Mouse (Mus musculus): ENCODE measurements around the gene Ccdc6. TPM values are rescaled to one million over a fixed set of nuclear protein-coding genes. Genes with fewer than 3 reads are reported as not detected.
"Not testable (repeated sequence)": the region's sequence is repeated elsewhere in the genome, so short reads cannot be mapped to it uniquely, and the experiment has no call there.

The Ccdc6 gene
- polyA plus RNA-seq, 1 experiment from 2014 or later, result 13.8 TPM

DNA sequence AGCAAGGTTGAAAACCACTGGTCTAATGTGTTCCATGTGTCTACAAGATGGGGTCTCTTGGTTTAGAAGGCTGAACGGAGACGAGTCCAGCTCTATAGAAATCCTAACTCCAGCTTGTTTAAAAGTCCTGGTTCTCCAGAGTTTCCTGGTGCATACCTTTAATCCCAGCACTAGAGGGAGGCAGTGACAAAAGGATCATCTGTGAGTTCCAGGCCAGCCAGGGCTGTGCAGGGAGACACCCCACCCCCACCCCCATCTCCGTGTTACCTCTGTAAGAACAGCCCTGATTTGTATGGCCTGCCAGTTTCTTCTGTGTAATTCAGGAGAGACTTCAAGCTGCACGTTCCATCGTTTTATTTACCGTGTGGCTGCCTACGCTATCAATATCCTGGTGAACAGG lies 98.9 kb downstream of the Ccdc6 start:
- Histone ChIP-seq H3K9ac (no peak overlapping the region), H3K9me3 (replicated peaks) (no peaks in the 10 kb centered on the region), H3K4me2 (no peak overlapping the region), H3K27me3 (no peaks in the 10 kb centered on the region), H3K4me1 (replicated peaks) (0 out of 2 replicates have a peak, but pooled peaks cover 3% of the 10 kb centered on the region), H3K36me3 (peaks cover 19% of the 10 kb centered on the region), H3K4me3 (no peak overlapping the region), H3K27ac (no peak overlapping the region)
- 55% methylated on average over 7 of the region's 7 CpGs for WGBS
- no peak for ATAC-seq (replicated peaks; ENCODE audit: insufficient number of reproducible peaks, insufficient read depth, low FRiP score, low read depth)

DNA sequence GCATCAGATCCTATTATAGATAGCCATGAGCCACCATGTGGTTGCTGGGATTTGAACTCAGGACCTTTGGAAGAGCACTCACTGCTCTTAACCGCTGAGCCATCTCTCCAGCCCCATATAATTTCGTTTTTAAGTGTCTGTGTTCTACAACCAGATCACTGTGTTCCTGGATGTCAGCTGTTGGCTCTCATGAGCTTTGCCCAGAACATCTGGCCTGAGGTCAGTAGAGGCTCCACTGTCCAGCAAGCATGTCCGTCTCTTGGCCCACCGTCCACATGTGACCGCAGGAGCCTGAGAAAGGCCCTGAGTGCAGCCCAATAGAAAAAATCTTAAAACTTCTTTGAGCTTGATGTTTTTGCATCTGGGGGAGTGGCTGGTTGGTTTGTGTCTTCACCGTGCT lies 99.7 kb downstream of the Ccdc6 start:
- Histone ChIP-seq H3K9me3 (replicated peaks) (no peaks in the 10 kb centered on the region), H3K4me1 (replicated peaks) (0 out of 2 replicates have a peak, but pooled peaks cover 3% of the 10 kb centered on the region), H3K27me3 (no peaks in the 10 kb centered on the region), H3K27ac (no peak overlapping the region), H3K36me3 (peaks cover 12% of the 10 kb centered on the region), H3K9ac (no peak overlapping the region), H3K4me3 (no peak overlapping the region), H3K4me2 (no peak overlapping the region)
- 83% methylated on average over 6 of the region's 6 CpGs for WGBS
- no peak for ATAC-seq (replicated peaks; ENCODE audit: insufficient number of reproducible peaks, insufficient read depth, low FRiP score, low read depth)

DNA sequence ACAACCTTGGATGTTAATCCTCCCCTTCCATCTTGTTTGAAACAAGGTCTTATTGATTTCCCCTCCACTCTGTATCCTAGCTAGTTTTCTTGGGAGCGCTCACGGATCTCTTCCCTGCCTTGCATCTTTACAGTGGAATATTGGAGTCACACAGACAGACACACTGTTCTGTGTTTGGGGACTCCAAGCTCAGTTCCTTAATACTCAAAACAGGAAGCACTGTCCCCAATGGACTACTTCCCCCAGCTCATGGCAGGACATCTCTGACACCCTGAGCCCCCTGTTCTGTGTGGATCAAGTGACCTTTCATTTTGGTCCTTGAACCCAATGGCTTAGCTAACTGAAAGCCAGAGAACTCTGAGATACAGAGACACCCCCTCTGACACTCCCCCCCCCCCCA lies 100.7 kb downstream of the Ccdc6 start:
- Histone ChIP-seq H3K27ac (no peak overlapping the region), H3K4me1 (replicated peaks) (0 out of 2 replicates have a peak, but pooled peaks cover 3% of the 10 kb centered on the region), H3K4me2 (no peak overlapping the region), H3K4me3 (no peak overlapping the region), H3K27me3 (no peaks in the 10 kb centered on the region), H3K9me3 (replicated peaks) (no peaks in the 10 kb centered on the region), H3K36me3 (peaks cover 3% of the 10 kb centered on the region), H3K9ac (no peak overlapping the region)
- 87% methylated on average over 2 of the region's 2 CpGs for WGBS
- ATAC-seq (replicated peaks; ENCODE audit: insufficient number of reproducible peaks, insufficient read depth, low FRiP score, low read depth), result no peak

DNA sequence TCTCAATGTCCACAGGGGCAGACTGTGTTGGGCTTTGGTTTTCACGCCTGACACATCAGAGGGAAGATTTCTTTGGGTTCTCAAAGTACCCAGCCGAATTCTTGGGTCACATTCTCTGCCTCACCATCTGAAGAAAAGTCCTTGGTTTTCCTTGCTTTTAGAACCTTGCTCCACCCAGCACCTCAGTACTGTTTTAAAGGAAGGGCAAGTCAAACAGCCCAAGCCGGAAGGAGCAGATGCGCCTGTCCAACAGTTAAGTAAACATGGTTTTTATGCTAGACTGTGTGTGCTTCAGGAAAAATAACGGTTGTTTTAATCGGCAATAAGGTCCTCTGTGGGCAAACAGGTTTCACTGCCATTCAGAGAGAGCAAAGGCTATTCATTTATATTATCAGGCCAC lies 101.1 kb downstream of the Ccdc6 start:
- ATAC-seq (replicated peaks; ENCODE audit: insufficient number of reproducible peaks, insufficient read depth, low FRiP score, low read depth), result no peak
- no peak overlapping the region for H3K4me3 ChIP-seq
- no peak overlapping the region for H3K4me2 ChIP-seq
- 0 out of 2 replicates have a peak, but pooled peaks cover 3% of the 10 kb centered on the region for H3K4me1 ChIP-seq (replicated peaks)
- H3K27me3 ChIP-seq, result no peaks in the 10 kb centered on the region
- no peak overlapping the region for H3K9ac ChIP-seq
- no peaks in the 10 kb centered on the region for H3K36me3 ChIP-seq
- no peaks in the 10 kb centered on the region for H3K9me3 ChIP-seq (replicated peaks)
- WGBS, result 70% methylated on average over 6 of the region's 6 CpGs
- H3K27ac ChIP-seq, result no peak overlapping the region

DNA sequence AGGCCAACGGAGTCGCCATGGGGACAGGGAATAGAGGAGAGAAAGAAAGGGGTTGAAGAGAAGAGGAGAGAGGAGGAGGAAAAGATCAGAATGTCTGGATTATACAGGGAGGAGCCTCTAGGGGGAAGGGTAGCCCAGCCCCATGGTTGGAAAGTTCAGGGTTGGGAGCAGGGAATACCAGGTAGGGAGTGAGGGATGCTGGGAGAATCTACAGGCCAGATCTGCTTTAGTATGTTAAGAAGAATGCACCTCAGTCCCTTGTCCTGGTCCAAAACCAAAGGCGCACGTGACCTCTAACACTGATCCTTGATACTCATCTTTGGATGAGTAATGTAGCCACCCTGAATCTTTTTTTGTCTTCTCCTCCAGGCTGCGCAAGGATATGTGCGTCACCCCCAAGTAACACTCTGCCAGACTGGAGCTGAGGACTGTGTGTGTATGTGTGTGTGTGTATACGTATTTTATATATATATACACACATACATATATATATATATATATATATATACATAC lies 102.1 kb downstream of the Ccdc6 start:
- WGBS, result 91% methylated on average over 7 of the region's 7 CpGs
- no peak overlapping the region for H3K4me3 ChIP-seq
- ATAC-seq (replicated peaks; ENCODE audit: insufficient number of reproducible peaks, insufficient read depth, low FRiP score, low read depth), result no peak
- H3K27me3 ChIP-seq, result no peaks in the 10 kb centered on the region
- 0 out of 2 replicates have a peak, but pooled peaks cover 3% of the 10 kb centered on the region for H3K4me1 ChIP-seq (replicated peaks)
- H3K27ac ChIP-seq, result no peak overlapping the region
- H3K9ac ChIP-seq, result no peak overlapping the region
- no peaks in the 10 kb centered on the region for H3K9me3 ChIP-seq (replicated peaks)
- H3K4me2 ChIP-seq, result no peak overlapping the region
- no peaks in the 10 kb centered on the region for H3K36me3 ChIP-seq

DNA sequence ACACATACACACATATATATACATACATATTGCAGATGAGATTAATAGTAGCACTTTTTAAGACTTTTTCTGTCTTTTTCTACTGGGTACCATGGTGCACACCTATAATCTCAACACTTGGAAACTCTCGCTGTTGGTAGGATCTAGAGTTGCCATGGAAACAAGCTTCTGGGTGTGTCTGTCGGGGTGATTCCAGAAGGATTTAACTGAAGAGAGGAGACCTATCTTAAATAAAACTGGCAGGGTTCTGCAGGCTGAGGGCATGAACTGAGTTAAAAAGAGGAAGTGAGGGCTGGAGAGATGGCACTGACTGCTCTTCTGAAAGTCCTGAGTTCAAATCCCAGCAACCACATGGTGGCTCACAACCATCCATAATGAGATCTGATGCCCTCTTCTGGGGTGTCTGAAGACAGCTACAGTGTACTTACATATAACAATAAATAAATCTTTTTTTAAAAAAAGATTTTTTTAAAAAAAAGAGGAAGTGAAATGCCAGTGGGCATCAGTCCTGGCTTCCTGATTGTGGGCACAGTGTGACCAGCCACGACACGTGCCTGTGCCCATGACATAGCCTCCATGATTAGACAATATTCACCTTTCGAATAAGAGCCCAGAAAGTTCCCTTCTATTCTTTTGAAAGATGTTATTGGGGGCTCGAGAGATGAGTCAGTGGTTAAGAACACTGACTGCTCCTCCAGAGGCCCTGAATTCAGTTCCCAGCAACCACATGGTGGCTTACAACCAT lies 102.7 kb downstream of the Ccdc6 start:
- Histone ChIP-seq H3K4me3 (no peak overlapping the region), H3K27me3 (no peaks in the 10 kb centered on the region), H3K4me1 (replicated peaks) (0 out of 2 replicates have a peak, but pooled peaks cover 3% of the 10 kb centered on the region), H3K36me3 (no peaks in the 10 kb centered on the region), H3K4me2 (no peak overlapping the region), H3K27ac (no peak overlapping the region), H3K9me3 (replicated peaks) (no peaks in the 10 kb centered on the region), H3K9ac (no peak overlapping the region)
- WGBS, result 81% methylated on average over 6 of the region's 6 CpGs
- ATAC-seq (replicated peaks; ENCODE audit: insufficient number of reproducible peaks, insufficient read depth, low FRiP score, low read depth), result no peak

DNA sequence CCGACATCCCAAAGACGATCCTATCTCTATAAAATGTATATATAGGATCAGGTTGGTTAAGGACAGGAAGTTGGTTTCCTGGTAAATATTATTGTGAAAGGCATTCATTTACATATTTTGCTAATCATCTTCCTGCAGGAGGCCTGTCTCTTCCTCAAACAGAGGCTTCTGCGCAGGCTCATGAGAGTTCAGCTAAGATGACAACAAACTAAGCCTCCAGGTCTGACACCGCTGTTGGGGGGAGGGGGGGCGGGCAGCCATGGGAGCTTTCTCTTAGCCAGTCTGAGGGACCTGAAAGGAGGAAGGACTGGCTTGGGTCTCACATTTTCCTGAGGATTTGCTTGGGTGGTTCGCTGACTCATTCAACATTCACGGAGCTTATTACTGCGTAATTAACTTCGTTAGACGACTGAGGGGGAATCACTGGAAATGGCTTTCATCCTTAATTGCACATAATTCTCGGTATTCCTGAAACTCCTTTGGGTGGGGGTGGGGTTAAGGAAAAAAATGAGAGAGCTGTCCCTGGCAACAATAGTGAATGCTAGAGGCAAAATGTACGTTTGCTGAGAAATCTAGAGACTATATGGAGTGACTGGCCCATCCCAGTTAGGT lies 104.1 kb downstream of the Ccdc6 start:
- Histone ChIP-seq H3K9me3 (replicated peaks) (no peaks in the 10 kb centered on the region), H3K27ac (no peak overlapping the region), H3K27me3 (no peaks in the 10 kb centered on the region), H3K4me2 (no peak overlapping the region), H3K4me3 (no peak overlapping the region), H3K4me1 (replicated peaks) (peaks cover 4% of the 10 kb centered on the region), H3K9ac (no peak overlapping the region), H3K36me3 (no peaks in the 10 kb centered on the region)
- WGBS, result 72% methylated on average over 12 of the region's 12 CpGs
- no peak for ATAC-seq (replicated peaks; ENCODE audit: insufficient number of reproducible peaks, insufficient read depth, low FRiP score, low read depth)

- Histone ChIP-seq H3K9ac (no peak within 1 kb of the TSS), H3K9me3 (replicated peaks) (no peaks in the 10 kb centered on the region), H3K27me3 (no peaks in the 10 kb centered on the region), H3K4me2 (no peak within 1 kb of the TSS), H3K36me3 (no peaks in the 10 kb centered on the region), H3K4me3 (no peak within 1 kb of the TSS), H3K4me1 (replicated peaks) (peaks cover 4% of the 10 kb centered on the region), H3K27ac (no peak within 1 kb of the TSS)
- no peak; the same call in 1 of the 2 replicates for ATAC-seq (replicated peaks; ENCODE audit: insufficient number of reproducible peaks, insufficient read depth, low FRiP score, low read depth)
- WGBS, result 56% methylated on average over 17 of the region's 17 CpGs
Observed at GRCm38 (mm10) chr10:70204505-70205399, 107.8 kb downstream of the Ccdc6 start, which contains the start of gene Mrln. Gene Mrln, plus strand, starts transcription at chr10:70204664.

DNA sequence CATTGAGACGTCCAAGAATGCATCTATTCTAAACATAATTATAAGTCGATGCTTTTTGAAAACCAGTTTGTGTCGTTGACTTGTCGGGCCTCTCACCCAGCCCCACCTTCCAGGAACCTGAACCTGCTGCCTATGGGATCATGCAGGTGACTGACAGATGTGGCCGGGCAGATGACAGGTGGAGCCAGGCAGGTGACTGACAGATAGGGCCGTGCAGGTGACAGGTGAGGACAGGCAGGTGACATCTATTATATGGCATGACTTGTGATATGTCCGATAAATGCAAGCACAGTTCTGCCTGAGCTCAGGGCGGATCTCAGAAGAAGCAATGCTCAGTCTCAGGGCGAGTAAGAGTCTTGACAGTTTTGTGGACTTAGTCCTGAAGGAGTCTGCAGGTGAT lies 114.4 kb downstream of the Ccdc6 start:
- H3K27ac ChIP-seq, result no peak overlapping the region
- H3K27me3 ChIP-seq, result no peaks in the 10 kb centered on the region
- H3K4me2 ChIP-seq, result no peak overlapping the region
- no peaks in the 10 kb centered on the region for H3K36me3 ChIP-seq
- no peaks in the 10 kb centered on the region for H3K4me1 ChIP-seq (replicated peaks)
- H3K4me3 ChIP-seq, result no peak overlapping the region
- H3K9me3 ChIP-seq (replicated peaks), result no peaks in the 10 kb centered on the region
- no peak overlapping the region for H3K9ac ChIP-seq
- ATAC-seq (replicated peaks; ENCODE audit: insufficient number of reproducible peaks, insufficient read depth, low FRiP score, low read depth), result no peak
- 79% methylated on average over 9 of the region's 9 CpGs for WGBS

DNA sequence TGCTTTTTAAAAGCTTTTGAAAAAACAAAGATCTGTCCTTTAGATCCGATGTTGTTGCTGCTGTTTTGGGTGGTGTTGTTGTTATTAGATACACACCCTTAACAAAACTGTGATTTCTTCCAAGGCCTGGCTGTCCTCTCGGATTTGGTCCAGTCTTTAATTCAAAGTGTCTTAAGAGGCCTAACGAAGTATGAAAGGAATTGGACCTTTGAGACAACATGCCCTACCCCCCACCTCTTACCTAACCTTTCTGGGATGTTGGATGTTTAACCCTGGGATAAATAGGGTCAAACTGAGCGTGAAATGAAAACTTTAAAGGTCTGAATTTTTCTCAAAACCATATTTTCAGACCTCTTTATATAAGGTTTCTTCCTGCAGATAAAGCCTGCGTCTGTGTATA lies 124.0 kb downstream of the Ccdc6 start:
- Histone ChIP-seq H3K9me3 (replicated peaks) (no peaks in the 10 kb centered on the region), H3K27ac (no peak overlapping the region), H3K27me3 (no peaks in the 10 kb centered on the region), H3K4me3 (no peak overlapping the region), H3K4me2 (no peak overlapping the region), H3K36me3 (no peaks in the 10 kb centered on the region), H3K9ac (no peak overlapping the region), H3K4me1 (replicated peaks) (no peaks in the 10 kb centered on the region)
- 76% methylated on average over 5 of the region's 5 CpGs for WGBS
- no peak for ATAC-seq (replicated peaks; ENCODE audit: insufficient number of reproducible peaks, insufficient read depth, low FRiP score, low read depth)

DNA sequence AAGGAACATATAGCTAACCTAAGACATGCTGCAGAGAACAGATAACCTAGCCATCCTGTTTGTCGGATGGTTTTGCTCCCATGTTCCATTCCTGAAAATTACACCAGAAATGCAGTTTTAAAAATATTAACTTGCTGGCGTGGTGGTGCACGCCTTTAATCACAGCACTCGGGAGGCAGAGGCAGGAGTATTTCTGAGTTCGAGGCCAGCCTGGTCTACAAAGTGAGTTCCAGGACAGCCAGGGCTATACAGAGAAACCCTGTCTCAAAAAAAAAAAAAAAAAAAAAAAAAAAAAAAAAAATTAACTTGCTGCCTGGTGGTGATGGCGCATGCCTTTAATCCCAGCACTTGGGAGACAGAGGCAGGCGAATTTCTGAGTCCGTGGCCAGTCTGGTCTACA lies 125.3 kb downstream of the Ccdc6 start:
- not testable (repeated sequence) for H3K9me3 ChIP-seq (replicated peaks); ATAC-seq (replicated peaks; ENCODE audit: insufficient number of reproducible peaks, insufficient read depth, low FRiP score, low read depth)
- 86% methylated on average over 8 of the region's 8 CpGs for WGBS

More for the DNA sequence above, 125.3 kb downstream of the Ccdc6 start:
- not testable (repeated sequence) for H3K4me2 ChIP-seq; H3K4me1 ChIP-seq (replicated peaks); H3K36me3 ChIP-seq; H3K4me3 ChIP-seq; H3K27me3 ChIP-seq; H3K27ac ChIP-seq; H3K9ac ChIP-seq

Data from heart, embryonic 15.5 days (tissue).